17 mouse cellular contexts compared by ENCODE assay signal in genomic region chr6:98955706-98956105, GRCm38 (mm10).
"Had no signal": no experiment of that assay in that cellular context is flagged by ENCODE, and none has a peak within 500 bp of the region (broad histone marks: within the 10 kb centered on the region; RNA-seq: fewer than 3 reads in every experiment).

No protein-coding gene starts in this region.

- H3K27me3 ChIP-seq: kidney, embryonic 15.5 days; limb, embryonic 13.5 days; liver, embryonic 12.5 days; liver, embryonic 15.5 days; midbrain, embryonic 12.5 days; midbrain, embryonic 15.5 days; neural tube, embryonic 13.5 days had no signal

- H3K4me2 ChIP-seq: kidney, embryonic 15.5 days; limb, embryonic 13.5 days; liver, embryonic 12.5 days; liver, embryonic 15.5 days; midbrain, embryonic 12.5 days; midbrain, embryonic 15.5 days; neural tube, embryonic 13.5 days had no signal

- DNase-seq: kidney, adult 2 months; kidney, postnatal 14 days; kidney, postnatal 4 days; layer of hippocampus, adult 9-11 months; liver; lung, adult 18-20 months; right cerebral cortex, postnatal 4 days had no signal

- ATAC-seq: liver, embryonic 12.5 days; midbrain, embryonic 15.5 days had no signal

- H3K27ac ChIP-seq: kidney, embryonic 15.5 days; limb, embryonic 10.5 days; limb, embryonic 13.5 days; liver, embryonic 12.5 days; liver, embryonic 15.5 days; macrophage; midbrain, embryonic 12.5 days; midbrain, embryonic 15.5 days; neural tube, embryonic 13.5 days; stomach, postnatal 0 days had no signal

- H3K4me1 ChIP-seq: liver, embryonic 12.5 days; liver, embryonic 15.5 days had no signal

- H3K4me3 ChIP-seq: kidney, embryonic 15.5 days; limb, embryonic 10.5 days; limb, embryonic 13.5 days; liver, embryonic 12.5 days; liver, embryonic 15.5 days; midbrain, embryonic 12.5 days; midbrain, embryonic 15.5 days; neural tube, embryonic 13.5 days had no signal

- H3K36me3 ChIP-seq: midbrain, embryonic 15.5 days; neural tube, embryonic 13.5 days had no signal

- H3K9ac ChIP-seq: kidney, embryonic 15.5 days; limb, embryonic 13.5 days; liver, embryonic 12.5 days; liver, embryonic 15.5 days; midbrain, embryonic 12.5 days; midbrain, embryonic 15.5 days; neural tube, embryonic 13.5 days had no signal

- H3K9me3 ChIP-seq: kidney, embryonic 15.5 days; limb, embryonic 10.5 days; limb, embryonic 13.5 days; liver, embryonic 12.5 days; liver, embryonic 15.5 days; midbrain, embryonic 12.5 days; midbrain, embryonic 15.5 days; neural tube, embryonic 13.5 days had no signal
